Mouse (Mus musculus): Measurements from ENCODE around the gene Akap2.

Gene Akap2

GRCm38 (mm10) chr4:57794547-57794946, 77.1 kb downstream of the Akap2 start:
- no peak for DNase-seq (ENCODE audit: low spot score)

GRCm38 (mm10) chr4:57797548-57798285, 80.3 kb downstream of the Akap2 start:
- peak; percentile 55 for DNase-seq (ENCODE audit: low spot score)

- peak; percentile 8 for DNase-seq (ENCODE audit: low spot score)
These were observed 81.0 kb downstream of the Akap2 start for GRCm38 (mm10) chr4:57798286-57799018.

GRCm38 (mm10) chr4:57799297-57799696, 81.8 kb downstream of the Akap2 start:
- DNase-seq (ENCODE audit: low spot score): no peak

- no peak for DNase-seq (ENCODE audit: low spot score)
These were observed 83.8 kb downstream of the Akap2 start for GRCm38 (mm10) chr4:57801239-57801638.

- no peak for DNase-seq (ENCODE audit: low spot score)
These were observed 84.5 kb downstream of the Akap2 start for GRCm38 (mm10) chr4:57801986-57802385.

- DNase-seq (ENCODE audit: low spot score): no peak
These were observed 85.0 kb downstream of the Akap2 start for GRCm38 (mm10) chr4:57802411-57802810.

- no peak for DNase-seq (ENCODE audit: low spot score)
These were observed 87.4 kb downstream of the Akap2 start for GRCm38 (mm10) chr4:57804902-57805301.

GRCm38 (mm10) chr4:57809449-57809848, 92.0 kb downstream of the Akap2 start:
- no peak for DNase-seq (ENCODE audit: low spot score)

GRCm38 (mm10) chr4:57812075-57812474, 94.6 kb downstream of the Akap2 start:
- no peak for DNase-seq (ENCODE audit: low spot score)

GRCm38 (mm10) chr4:57812916-57813575, 95.6 kb downstream of the Akap2 start:
- DNase-seq (ENCODE audit: low spot score): no peak

- peak; percentile 88 for DNase-seq (ENCODE audit: low spot score)
These were observed 96.1 kb downstream of the Akap2 start for GRCm38 (mm10) chr4:57813576-57813945.

- DNase-seq (ENCODE audit: low spot score): no peak
These were observed 97.9 kb downstream of the Akap2 start for GRCm38 (mm10) chr4:57815355-57815754.

GRCm38 (mm10) chr4:57816146-57816545, 98.7 kb downstream of the Akap2 start:
- DNase-seq (ENCODE audit: low spot score): no peak

- DNase-seq (ENCODE audit: low spot score): no peak
These were observed 103.5 kb downstream of the Akap2 start for GRCm38 (mm10) chr4:57820839-57821374.

GRCm38 (mm10) chr4:57821556-57822356, 104.3 kb downstream of the Akap2 start:
- DNase-seq (ENCODE audit: low spot score): no peak

GRCm38 (mm10) chr4:57822641-57823040, 105.2 kb downstream of the Akap2 start:
- DNase-seq (ENCODE audit: low spot score): no peak

- DNase-seq (ENCODE audit: low spot score): no peak
These were observed 107.3 kb downstream of the Akap2 start for GRCm38 (mm10) chr4:57824626-57825240.

- DNase-seq (ENCODE audit: low spot score): no peak
These were observed 108.8 kb downstream of the Akap2 start for GRCm38 (mm10) chr4:57826272-57826671.

GRCm38 (mm10) chr4:57829131-57829530, 111.7 kb downstream of the Akap2 start:
- DNase-seq (ENCODE audit: low spot score): no peak

GRCm38 (mm10) chr4:57829740-57830139, 112.3 kb downstream of the Akap2 start:
- no peak for DNase-seq (ENCODE audit: low spot score)
